Mouse (Mus musculus) left cerebral cortex, adult 6 months (tissue): ENCODE results near the gene Yipf7. TPM values are rescaled to one million over a fixed set of nuclear protein-coding genes. Genes with fewer than 3 reads are reported as not detected.

Experiments
- long read RNA-seq, 2 experiments: library from polyadenylated mRNA; unstranded; transcript quantifications; one replicate each; pipeline ENCODE4 v2.0.0; 2019 to 2020
- polyA plus RNA-seq: library from polyadenylated mRNA; unstranded; fragments of <200 nt; fragmentation: Nextera tagmentation; gene quantifications from 2 replicates; pipeline ENCODE4 v1.2.3, GENCODE M21; 2021

The Yipf7 gene
- 0.16 TPM in 1 of 2 replicates, not detected in the other for polyA plus RNA-seq
- long read RNA-seq, experiment 1: 0 reads
- long read RNA-seq, experiment 2: 0 reads

DNA sequence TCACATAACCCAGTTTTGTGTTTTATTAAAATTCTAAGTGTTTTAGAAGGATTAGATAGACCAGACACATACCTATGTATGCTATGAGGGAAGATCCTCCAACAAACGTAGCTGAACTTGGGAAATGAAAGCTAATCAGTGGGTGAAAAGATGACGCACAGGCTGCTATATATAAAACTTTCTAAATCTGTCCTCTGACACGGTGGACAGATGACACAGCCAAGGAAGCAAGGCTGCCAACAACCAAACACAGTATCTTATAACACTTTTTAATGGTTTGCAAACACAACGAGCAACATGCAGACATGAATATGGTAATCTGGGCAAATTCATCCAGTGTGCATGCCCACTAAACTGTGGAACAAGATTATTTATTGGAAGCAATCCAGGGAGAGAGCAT lies at the start of gene Yipf7:
TSS of gene Yipf7 (minus strand) at position 160 of the 400 bp plus-strand sequence.

DNA sequence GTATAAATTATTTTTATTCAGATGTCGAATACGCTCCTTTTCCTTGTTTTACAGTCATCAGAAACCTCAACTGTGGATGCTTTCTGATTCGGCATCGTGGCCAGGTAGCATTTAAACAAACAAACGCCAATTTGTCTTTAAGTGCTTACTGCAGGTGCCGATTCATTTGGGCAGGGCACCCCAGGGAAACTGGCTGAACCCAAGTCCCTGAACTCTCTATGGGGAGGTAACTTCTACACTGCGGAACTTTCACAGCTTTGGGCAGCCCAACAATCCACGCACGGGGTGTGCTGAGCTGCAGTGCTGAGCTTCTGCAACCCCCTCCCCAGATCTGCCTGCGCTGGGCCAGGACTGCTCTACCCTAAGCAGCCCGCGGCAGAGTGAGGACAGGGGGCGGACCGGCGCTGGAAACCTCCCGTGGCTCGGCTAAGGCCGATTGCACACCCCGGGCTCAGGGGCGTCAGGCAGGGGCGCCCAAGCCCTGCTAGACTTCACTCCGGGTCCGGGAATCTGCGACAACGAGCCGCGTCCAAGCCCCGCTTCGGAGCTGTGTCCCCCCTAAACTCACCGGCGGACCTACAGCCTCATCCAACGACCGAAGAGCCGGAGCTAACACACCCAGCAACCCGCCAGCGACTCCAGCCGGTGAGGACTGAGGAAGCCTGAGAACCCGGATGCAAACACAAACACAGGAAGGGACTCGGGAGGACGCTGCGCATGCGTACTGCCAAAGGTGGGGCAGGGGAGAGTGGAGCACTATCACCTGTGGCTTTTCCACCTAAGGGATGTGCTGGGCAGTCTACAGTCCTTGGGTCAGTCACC lies 49.4 kb upstream of the Yipf7 start, which contains the start of gene Gnpda2:
TSS of gene Gnpda2 (minus strand) at position 701 of the 822 bp plus-strand sequence.

DNA sequence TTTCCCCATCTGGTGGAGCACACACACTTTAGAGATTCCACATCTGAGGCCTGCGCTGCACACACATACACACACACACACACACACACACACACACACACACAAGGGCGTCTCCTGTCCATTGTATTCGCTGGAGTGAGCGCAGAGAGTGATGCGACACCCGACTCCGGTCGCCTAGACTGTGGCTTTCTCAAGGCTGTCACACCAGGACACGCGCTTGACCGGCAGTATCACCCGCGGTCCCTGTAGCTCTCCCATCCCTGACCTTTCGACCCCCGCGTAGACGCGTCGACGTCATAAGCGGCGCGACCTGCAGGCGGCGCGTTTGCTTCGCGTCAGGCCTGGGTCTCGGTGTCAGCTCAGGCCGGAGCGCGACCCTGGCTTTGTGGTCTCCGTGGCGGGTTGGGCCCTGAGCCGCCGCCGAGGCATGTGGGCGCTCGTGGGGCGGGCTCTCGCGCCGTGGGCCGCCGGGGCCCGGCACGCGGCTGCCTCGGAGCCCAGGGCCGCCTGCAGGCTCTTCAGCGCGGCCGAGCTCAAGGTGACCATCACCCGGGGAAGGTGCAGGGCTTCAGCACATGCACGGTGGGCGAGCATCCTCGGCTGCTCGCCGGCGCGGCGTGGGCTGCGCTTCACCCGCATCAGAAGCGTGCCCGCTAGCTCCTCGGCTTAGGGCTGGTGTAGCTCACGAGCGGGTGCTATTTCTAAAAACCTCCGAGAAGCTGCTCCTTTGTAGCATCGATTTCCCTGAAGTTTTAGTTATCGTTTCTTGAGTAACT lies 14.4 kb upstream of the Yipf7 start, which contains the start of gene Guf1:
TSS of gene Guf1 (plus strand) at position 296 of the 776 bp plus-strand sequence.

Other genes starting within 250 kb of the Yipf7 start
- 4.9 and 7.8 TPM in 2 replicates for gene Kctd8, start 201.0 kb downstream of the Yipf7 start, polyA plus RNA-seq
- gene Guf1, start 14.3 kb upstream of the Yipf7 start, polyA plus RNA-seq: 5.3 and 8.1 TPM in 2 replicates
- gene Gnpda2, start 49.7 kb upstream of the Yipf7 start, polyA plus RNA-seq: 38.2 and 44.3 TPM in 2 replicates